Mouse (Mus musculus) midbrain, embryonic 13.5 days (tissue): ENCODE results near the gene Ggta1. TPM values are rescaled to one million over a fixed set of nuclear protein-coding genes. Genes with fewer than 3 reads are reported as not detected.
"Not testable (repeated sequence)": the region's sequence is repeated elsewhere in the genome, so short reads cannot be mapped to it uniquely, and the experiment has no call there.

Experiments used
- ATAC-seq: fragments of 200-750 bp; cut with Nextera tagmentation; 2 replicates; pipeline ENCODE4 v1.8.0; 2017; ENCODE audit warnings: mild to moderate bottlenecking, moderate TSS enrichment, moderate library complexity
- H3K27ac ChIP-seq: fragments of 300-500 bp; sonication (generic); 2 replicates; pipeline ENCODE4 v1.5.1; 2015; ENCODE audit warnings: inconsistent platforms, mild to moderate bottlenecking, moderate library complexity
- H3K27me3 ChIP-seq: fragments of 300-500 bp; sonication (generic); 2 replicates; pipeline ENCODE4 v1.6.1; 2015; ENCODE audit warnings: mild to moderate bottlenecking, inconsistent platforms
- H3K36me3 ChIP-seq: fragments of 300-500 bp; sonication (generic); 2 replicates; pipeline ENCODE4 v1.6.1; 2015; ENCODE audit warnings: mild to moderate bottlenecking, inconsistent platforms
- H3K4me1 ChIP-seq: fragments of 300-500 bp; sonication (generic); replicated peaks from 2 replicates; pipeline ENCODE4 v1.6.1; 2015; ENCODE audit warnings: inconsistent platforms
- H3K4me2 ChIP-seq: fragments of 300-500 bp; sonication (generic); replicated peaks from 2 replicates; pipeline ENCODE4 v1.6.1; 2015; ENCODE audit warnings: moderate library complexity, mild to moderate bottlenecking, inconsistent platforms
- H3K4me3 ChIP-seq: fragments of 300-500 bp; sonication (generic); replicated peaks from 2 replicates; pipeline ENCODE4 v1.5.1; 2015; ENCODE audit warnings: mild to moderate bottlenecking, inconsistent platforms
- H3K9ac ChIP-seq: fragments of 300-500 bp; sonication (generic); replicated peaks from 2 replicates; pipeline ENCODE4 v1.6.1; 2015; ENCODE audit warnings: mild to moderate bottlenecking, inconsistent platforms
- H3K9me3 ChIP-seq: fragments of 300-500 bp; sonication (generic); 2 replicates; pipeline ENCODE4 v1.6.1; 2016; ENCODE audit warnings: mild to moderate bottlenecking, inconsistent platforms
- WGBS: fragments of 180-500 bp; shearing (Covaris S2); methylation state at CpG from one replicate; pipeline ENCODE4 v1.1.7; 2015; 5-methylcytosine and 5-hydroxymethylcytosine counted together
- polyA plus RNA-seq: library from polyadenylated mRNA; unstranded; fragments of >200 nt; fragmentation: Nextera tagmentation; extraction: Ambion mirVana; gene quantifications from 2 replicates; pipeline ENCODE4 v1.2.1, GENCODE M21; 2015

The Ggta1 gene
- polyA plus RNA-seq, 1 experiment from 2014 or later: 5.0 TPM

DNA sequence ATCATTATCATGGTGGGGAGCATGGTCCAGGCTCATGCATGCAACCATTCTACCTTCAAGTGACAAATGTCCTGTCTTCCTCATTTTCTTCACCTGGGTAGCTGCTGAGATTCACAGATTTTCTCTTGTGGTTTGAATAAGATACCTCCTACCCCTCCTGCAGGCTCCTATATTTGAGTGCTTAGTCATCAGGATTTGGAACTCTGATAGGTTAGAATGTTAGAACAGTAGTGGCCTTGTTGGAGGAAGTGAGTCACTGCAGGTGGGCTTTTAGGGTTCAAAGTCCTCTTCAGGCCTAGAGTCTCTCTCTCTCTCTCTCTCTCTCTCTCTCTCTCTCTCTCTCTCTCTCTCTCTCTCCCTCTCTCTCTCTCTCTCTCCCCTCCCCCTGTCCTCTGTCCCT, 2.6 kb upstream of the Ggta1 start:
- no peak overlapping the region for H3K9ac ChIP-seq
- H3K4me1 ChIP-seq: peaks cover 22% of the 10 kb centered on the region
- H3K27ac ChIP-seq: no peak overlapping the region
- no peaks in the 10 kb centered on the region for H3K9me3 ChIP-seq
- ATAC-seq: no peak
- no peak overlapping the region for H3K4me2 ChIP-seq
- no peaks in the 10 kb centered on the region for H3K36me3 ChIP-seq
- H3K27me3 ChIP-seq: peaks cover 16% of the 10 kb centered on the region
- no peak overlapping the region for H3K4me3 ChIP-seq

DNA sequence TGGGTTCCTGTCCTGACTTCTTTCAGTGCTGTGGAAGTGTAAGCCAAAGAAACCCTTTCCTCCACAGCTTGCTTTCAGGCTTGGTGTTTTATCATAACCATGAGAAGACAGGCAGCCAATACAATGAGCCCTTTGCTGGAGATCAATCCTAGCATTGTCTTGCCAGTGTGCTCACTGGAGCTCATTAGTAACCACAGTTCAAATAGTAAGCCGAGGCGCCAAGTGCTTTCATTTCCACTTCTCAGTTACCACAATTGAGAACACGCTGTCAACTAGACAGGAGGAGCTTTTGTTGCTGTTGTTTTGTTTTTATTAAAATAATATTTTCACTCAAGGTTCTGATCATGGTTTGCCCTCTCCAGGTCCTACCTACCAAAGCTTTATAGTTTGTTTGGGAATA, 1.5 kb upstream of the Ggta1 start:
- Histone ChIP-seq H3K4me1 (peaks cover 22% of the 10 kb centered on the region), H3K4me3 (no peak overlapping the region), H3K27ac (no peak overlapping the region), H3K36me3 (no peaks in the 10 kb centered on the region), H3K4me2 (no peak overlapping the region), H3K27me3 (peaks cover 20% of the 10 kb centered on the region), H3K9me3 (no peaks in the 10 kb centered on the region), H3K9ac (no peak overlapping the region)
- ATAC-seq: no peak
- 42% methylated on average over 3 of the region's 3 CpGs for WGBS

DNA sequence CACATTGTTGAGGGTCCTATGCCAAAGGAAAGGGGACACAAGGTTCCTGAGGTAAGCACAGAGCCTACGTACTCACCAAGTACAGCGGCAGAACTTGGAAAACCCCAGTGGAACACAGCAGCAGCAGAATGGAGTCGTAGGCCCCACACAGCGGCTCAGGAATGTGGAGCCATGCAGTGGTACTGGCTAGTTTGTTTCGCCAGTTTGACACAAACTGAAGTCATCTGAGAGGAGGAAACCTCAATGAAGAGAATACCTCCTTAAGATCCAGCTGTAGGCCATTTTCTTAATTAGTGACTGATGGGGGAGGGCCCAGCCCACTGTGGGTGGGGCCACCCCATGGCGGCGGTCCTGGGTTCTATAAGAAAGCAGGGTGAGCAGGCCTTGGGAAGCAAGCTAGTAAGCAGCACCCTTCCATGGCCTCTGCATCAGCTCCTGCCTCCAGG, 1.1 kb upstream of the Ggta1 start:
- Histone ChIP-seq H3K27me3 (peaks cover 20% of the 10 kb centered on the region), H3K4me2 (no peak overlapping the region), H3K36me3 (no peaks in the 10 kb centered on the region), H3K9ac (no peak overlapping the region), H3K4me1 (peaks cover 22% of the 10 kb centered on the region), H3K4me3 (no peak overlapping the region), H3K27ac (no peak overlapping the region), H3K9me3 (no peaks in the 10 kb centered on the region)
- WGBS: 63% methylated on average over 7 of the region's 7 CpGs
- no peak for ATAC-seq

DNA sequence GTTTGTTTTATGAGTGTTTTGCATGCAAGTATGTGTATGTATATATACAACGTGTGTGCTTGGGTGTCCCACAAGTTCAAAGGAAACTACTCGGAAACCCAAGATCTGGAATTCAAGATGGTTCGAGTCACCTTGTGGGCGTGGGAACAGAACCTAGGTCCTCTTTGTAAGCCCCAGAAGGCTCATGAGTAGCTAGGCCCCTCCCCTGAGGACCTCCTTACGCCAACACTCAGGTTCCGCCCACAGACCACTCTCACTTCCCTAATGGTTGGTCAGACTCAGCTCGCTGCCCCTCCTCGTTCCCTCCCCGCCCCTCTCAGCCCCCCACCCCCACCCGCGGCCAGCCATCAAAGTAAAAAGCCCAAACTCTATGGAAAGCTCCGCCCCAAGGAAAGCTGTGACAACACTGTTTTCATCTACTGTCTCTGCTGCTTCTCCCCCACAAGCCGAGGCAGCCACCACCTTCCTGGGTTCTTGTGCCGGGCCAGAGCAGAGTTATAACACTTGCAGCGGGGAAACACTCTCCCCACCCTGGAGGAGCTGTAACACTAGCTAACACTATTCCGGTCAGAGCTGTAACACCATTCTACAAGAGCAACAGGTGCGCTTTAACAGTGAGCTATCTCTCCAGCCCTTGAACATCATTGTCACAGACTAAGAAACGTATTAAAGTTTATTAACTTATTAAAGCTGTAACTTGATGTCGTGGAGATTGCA, 499 bp upstream of the Ggta1 start:
- Histone ChIP-seq H3K36me3 (no peaks in the 10 kb centered on the region), H3K27ac (no peak overlapping the region), H3K9ac (no peak overlapping the region), H3K4me1 (peaks cover 22% of the 10 kb centered on the region), H3K4me2 (0 out of 2 replicates have a peak overlapping the region, but pooled peaks have one; percentile 19), H3K4me3 (no peak overlapping the region), H3K27me3 (peaks cover 20% of the 10 kb centered on the region), H3K9me3 (no peaks in the 10 kb centered on the region)
- no peak for ATAC-seq
- WGBS: 16% methylated on average over 19 of the region's 19 CpGs

DNA sequence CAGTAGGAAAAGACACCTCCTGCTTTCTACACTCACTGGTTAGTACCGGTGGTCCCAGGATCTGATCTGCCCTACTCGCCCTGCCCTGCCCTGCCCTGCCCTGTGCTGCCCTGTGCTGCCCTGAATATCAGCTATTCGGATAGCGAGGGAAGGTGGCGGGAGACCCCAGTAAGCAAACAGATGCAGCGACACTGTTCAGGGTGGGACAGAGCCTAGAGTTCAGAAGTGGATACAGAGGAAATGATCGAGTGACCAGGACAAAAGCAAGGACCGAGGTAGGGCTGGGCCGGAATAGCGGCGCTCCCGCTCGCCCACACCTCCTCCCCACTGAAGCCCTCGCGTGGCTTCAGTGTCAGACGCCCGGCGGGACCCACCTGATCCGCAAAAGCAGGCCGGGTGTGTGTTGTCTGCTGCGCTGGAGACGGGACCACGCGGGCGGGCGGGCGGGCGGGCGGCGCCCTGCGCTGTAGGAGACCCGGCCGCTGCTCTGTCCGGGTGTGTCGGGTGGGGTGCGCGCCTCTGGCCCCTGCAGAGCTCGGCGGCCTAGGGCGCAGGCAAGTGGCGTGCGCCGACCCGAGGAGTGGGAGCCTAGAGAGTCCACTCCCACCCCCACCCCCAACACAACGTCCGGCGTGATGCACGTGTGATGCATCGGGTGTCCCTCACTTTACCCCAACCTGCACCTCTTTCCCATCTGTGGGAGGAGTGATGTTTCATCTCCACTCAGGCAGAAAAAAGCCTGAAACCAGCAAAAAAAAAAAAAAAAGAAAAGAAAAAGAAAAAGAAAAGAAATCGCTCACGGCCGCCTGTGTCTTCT, 852 bp downstream of the Ggta1 start:
- peak; percentile 79 for ATAC-seq
- Histone ChIP-seq H3K9ac (peak overlapping the region; percentile 71), H3K9me3 (no peaks in the 10 kb centered on the region), H3K27ac (no peak overlapping the region), H3K4me2 (peak overlapping the region; percentile 86), H3K4me3 (peak overlapping the region; percentile 55), H3K4me1 (peaks cover 22% of the 10 kb centered on the region), H3K36me3 (no peaks in the 10 kb centered on the region), H3K27me3 (peaks cover 20% of the 10 kb centered on the region)
- 2% methylated on average over 52 of the region's 52 CpGs for WGBS

DNA sequence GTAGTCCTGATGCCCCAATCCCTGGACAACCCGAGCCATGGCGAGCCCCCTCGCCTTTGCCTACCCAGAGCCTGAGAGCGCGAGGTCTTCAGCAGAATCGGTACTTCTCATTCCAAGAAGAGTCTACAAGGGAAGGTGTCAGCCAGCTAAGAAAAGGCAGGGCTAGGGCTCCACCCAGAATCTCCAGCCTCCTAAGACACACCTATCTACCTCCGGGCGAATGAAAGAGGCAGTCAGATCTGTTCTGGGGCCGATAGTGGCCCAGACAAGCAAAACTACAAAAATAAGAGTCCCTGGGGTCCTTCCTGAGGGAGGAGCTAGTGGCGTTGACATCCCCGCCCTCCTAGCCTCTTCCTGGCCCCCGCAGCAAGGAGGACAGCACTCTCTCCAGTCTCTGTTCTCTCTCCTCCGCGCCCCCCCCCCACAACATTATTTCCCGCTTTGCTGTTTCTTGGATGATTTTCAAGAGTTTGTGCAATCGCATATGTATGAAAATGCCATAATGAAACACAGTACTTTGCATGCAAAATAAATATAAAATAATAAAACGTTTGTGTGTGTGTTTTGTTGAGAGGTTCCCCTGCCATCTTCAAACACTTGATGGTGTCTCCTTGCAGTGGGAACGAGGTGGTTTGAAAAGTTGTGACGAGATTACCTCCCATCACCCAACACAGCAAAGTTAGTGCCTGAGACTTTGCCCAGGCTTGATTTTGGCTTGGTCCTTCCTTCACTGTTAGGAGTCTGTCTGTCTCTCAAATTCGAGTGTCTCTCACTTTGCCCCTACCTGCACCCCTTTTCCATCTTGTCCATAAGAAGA, 1.7 kb downstream of the Ggta1 start:
- Histone ChIP-seq H3K27ac (no peak overlapping the region; the same call in 1 of the 2 replicates), H3K9ac (no peak overlapping the region), H3K4me1 (peaks cover 22% of the 10 kb centered on the region), H3K4me2 (peak overlapping the region; percentile 86), H3K27me3 (peaks cover 20% of the 10 kb centered on the region), H3K9me3 (no peaks in the 10 kb centered on the region), H3K4me3 (peak overlapping the region; percentile 55), H3K36me3 (no peaks in the 10 kb centered on the region)
- no peak for ATAC-seq
- 2% methylated on average over 20 of the region's 20 CpGs for WGBS

DNA sequence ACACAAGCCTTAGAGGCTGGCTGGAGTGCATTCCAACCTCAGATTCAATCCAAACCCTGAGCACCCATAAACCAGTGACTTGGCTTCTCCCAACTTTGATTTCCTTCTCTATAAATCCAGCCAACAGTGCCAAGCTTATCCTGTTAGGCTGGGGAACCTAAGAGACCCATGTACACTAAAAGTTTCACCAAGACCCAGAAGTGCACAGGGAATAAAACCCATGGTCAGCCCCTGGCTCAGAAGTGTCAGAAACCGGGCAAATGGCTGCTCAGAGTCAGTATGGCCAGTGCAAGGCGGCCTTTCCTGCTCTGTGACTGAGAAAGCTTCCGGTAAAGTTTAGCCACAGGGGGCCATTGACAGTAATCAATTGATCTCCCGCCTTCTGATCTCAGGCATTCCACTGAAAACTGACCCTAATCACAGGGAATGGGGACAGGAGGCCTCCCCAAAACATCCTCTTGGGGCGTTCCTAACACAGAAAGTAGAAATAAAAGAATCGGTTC, 2.6 kb downstream of the Ggta1 start:
- no peak for ATAC-seq
- H3K4me2 ChIP-seq: 0 out of 2 replicates have a peak overlapping the region, but pooled peaks have one; percentile 86

DNA sequence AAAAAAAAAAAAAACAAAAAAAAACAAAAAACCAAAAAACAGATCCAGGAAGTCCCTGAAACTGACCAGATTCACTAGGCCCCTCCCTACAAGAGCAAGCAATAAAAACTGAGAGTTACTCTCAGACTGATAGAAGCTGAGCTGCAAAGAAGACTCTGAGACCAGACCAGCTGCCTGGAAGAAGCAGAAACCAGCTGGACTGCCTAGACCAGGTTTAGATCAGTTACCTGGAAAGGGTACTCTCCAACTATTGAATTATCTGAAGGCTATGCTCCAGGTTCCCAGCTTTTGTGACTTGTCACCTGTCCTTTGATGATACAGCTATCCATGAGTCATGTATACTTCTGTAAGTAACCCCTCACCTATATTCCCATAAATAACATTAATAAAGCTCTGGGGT, 3.7 kb downstream of the Ggta1 start:
- H3K27me3 ChIP-seq: peaks cover 20% of the 10 kb centered on the region

More for the DNA sequence above, 2.6 kb downstream of the Ggta1 start:
- Histone ChIP-seq H3K27ac (no peak overlapping the region), H3K4me3 (no peak overlapping the region), H3K4me1 (peaks cover 22% of the 10 kb centered on the region), H3K9ac (no peak overlapping the region), H3K36me3 (no peaks in the 10 kb centered on the region), H3K9me3 (no peaks in the 10 kb centered on the region), H3K27me3 (peaks cover 20% of the 10 kb centered on the region)
- WGBS: 26% methylated on average over 6 of the region's 6 CpGs

DNA sequence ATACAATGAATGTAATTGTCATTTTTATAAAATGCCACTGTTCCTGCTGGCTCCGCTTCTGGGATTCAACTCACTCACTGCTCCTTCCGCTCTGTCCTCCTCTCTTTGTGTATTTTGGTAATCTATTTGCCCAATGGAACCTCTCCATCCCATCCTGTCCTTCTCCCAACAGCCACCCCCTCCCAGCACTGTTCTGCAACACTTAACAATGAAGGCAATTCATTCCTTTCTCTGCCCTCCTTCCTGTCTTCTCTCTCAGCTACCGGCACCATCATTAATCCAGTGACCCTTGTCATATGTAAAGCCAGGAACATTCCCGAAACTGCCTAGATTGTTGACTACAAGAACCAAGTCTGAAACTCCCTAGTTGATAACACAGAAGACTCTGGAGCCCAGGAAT, 4.6 kb downstream of the Ggta1 start:
- WGBS: 81% methylated on average over 4 of the region's 4 CpGs
- H3K36me3 ChIP-seq: no peaks in the 10 kb centered on the region
- no peak overlapping the region for H3K9ac ChIP-seq
- H3K4me3 ChIP-seq: no peak overlapping the region
- no peaks in the 10 kb centered on the region for H3K9me3 ChIP-seq
- H3K27me3 ChIP-seq: peaks cover 20% of the 10 kb centered on the region
- ATAC-seq: no peak
- H3K4me2 ChIP-seq: no peak overlapping the region
- H3K27ac ChIP-seq: no peak overlapping the region
- H3K4me1 ChIP-seq: peaks cover 21% of the 10 kb centered on the region

More for the DNA sequence above, 3.7 kb downstream of the Ggta1 start:
- Histone ChIP-seq H3K4me1 (peaks cover 22% of the 10 kb centered on the region), H3K4me2 (no peak overlapping the region), H3K9me3 (no peaks in the 10 kb centered on the region), H3K27ac (no peak overlapping the region), H3K4me3 (no peak overlapping the region), H3K9ac (no peak overlapping the region), H3K36me3 (no peaks in the 10 kb centered on the region)
- no peak for ATAC-seq

DNA sequence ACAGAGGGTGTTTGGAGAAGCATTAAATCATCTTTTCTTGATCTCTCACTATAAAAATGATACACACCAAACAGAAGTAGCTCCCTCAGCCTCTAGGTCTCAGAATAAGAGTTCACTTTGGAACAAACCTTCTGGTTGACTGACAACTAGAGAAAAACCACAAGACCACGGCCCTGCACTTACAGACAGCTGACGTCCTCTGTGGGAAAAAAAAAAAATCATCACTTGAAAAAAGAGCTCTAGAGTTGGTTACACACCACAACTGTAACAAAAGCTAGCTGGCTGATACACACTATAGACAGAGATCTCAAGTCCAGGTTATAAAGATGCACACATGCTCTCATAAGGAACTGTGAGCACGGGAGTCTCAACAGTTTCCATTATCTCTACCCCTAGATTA, 9.3 kb downstream of the Ggta1 start:
- Histone ChIP-seq H3K4me3 (no peak overlapping the region), H3K4me2 (no peak overlapping the region), H3K27me3 (no peaks in the 10 kb centered on the region), H3K9ac (no peak overlapping the region), H3K9me3 (no peaks in the 10 kb centered on the region), H3K4me1 (no peaks in the 10 kb centered on the region), H3K27ac (no peak overlapping the region), H3K36me3 (no peaks in the 10 kb centered on the region)
- ATAC-seq: no peak
- 83% methylated on average over 3 of the region's 3 CpGs for WGBS

DNA sequence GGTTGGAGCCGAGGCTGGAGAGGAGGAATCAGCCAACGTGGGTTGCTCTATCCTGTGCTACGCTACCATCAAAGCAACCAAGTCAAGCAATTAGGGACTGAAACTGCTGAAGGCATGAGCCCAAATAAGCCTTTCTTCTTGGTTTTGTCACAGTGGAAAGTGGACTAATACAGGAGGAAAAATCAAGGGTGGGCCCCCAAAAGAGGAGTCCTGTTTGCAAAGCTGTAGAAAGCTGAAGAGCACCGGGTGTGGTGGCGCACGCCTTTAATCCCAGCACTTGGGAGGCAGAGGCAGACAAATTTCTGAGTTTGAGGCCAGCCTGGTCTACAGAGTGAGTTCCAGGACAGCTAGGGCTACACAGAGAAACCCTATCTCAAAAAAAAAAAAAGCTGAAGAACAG, 10.3 kb downstream of the Ggta1 start:
- ATAC-seq, H3K9ac ChIP-seq, H3K9me3 ChIP-seq, H3K27ac ChIP-seq, H3K4me3 ChIP-seq, H3K36me3 ChIP-seq, H3K27me3 ChIP-seq, H3K4me2 ChIP-seq, H3K4me1 ChIP-seq: not testable (repeated sequence)
- WGBS: 97% methylated on average over 6 of the region's 6 CpGs
